Mouse (Mus musculus): ENCODE measurements around the gene 1700125H20Rik.

1700125H20Rik gene

DNA sequence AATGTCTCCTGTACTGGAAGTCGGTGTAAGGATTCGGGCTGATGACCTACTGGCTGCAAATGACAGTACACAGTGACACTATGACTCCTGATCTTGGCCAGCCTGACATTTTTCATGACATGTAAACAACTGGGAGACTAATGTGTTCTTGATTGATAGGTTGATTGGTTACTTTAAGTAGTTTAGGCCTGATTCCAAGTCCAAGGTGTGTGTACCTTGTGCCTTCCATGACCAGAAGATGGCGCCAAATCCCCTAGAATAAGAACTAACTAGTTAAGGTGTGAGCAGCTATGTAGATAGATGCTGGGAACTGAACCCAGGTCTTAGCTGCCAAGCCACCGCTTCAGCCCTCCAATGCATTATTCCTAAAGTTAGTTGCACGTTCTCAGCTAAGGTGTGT, 13.9 kb downstream of the 1700125H20Rik start:
- DNase-seq (ENCODE audit: low read depth, low spot score): peak; percentile 75

DNA sequence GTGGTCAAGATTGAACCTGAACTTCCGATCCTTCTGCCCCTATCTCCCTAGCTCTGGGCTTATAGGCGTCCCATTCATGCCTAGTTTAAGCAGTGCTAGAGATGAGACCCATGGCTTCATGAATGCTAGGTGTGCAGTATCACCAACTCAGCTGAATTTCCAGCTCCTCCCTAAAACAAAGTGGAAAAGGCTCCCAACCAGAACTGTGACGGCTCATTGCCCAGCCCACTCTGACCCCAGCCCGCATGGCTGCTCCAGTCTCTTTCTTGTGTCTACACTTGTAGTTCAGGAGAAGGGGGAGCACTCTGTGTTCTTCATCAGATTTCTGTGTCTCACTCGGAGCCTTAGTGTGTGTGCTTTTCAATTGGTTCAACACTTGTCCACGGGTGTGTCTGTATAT, 14.6 kb downstream of the 1700125H20Rik start:
- no peak for DNase-seq (ENCODE audit: low read depth, low spot score)

DNA sequence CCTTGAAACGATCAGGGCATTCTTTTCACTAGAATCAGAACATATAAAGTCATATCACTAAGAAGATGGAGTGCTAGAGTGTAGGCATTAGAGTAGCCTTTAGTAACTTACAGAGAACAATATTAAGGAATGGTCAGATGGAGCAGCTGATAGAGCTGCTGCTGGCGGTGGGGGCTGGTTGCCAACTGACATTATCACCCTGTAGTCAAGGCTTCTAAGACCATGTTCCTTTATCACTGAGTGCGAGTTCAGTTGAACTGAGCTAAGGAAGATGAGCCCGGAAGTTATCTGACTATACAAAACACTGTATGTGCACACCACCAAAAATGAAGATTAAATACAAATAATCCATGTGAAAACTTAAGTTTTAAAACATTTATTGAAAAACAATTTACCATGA, 18.9 kb downstream of the 1700125H20Rik start:
- DNase-seq (ENCODE audit: low read depth, low spot score): no peak

DNA sequence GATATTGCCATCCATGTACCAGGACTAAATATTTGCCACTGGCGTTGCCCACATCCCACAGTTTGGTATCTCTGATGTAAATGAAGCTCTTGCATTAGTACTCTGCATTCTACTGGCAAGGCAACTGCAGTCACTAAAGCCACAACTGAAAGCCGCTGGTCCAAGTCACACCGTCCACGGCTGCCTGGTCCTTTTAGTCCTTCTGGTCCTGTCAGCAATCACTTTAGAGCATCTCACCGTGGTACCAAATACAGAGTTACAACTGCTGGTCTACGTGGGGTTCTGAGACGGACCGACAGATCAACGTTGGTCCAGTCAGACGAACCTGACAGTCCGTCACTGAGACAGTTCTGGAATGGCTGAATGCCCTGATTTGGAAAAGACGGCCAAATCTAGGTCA, 20.5 kb downstream of the 1700125H20Rik start:
- no peak for DNase-seq (ENCODE audit: low read depth, low spot score)

DNA sequence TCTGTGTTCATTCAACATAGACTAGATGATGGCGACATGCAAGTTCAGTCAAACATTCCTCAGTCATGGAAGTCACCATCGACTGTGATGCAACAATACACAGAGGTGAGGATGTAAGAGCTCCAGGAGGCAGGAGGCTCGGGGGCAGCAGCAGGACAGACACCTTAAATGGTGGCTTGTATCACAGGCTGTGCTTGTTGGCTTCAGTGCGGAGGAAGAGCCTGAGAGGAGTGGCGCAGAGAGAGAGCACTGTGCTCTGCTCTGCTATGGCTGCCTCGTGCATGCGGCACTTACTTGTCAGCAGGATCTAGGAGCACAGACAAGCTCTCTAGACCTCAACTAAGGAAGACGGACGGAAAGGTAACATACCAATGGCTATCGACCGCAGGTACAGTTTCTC, 24.0 kb downstream of the 1700125H20Rik start:
- no peak for DNase-seq (ENCODE audit: low read depth, low spot score)

DNA sequence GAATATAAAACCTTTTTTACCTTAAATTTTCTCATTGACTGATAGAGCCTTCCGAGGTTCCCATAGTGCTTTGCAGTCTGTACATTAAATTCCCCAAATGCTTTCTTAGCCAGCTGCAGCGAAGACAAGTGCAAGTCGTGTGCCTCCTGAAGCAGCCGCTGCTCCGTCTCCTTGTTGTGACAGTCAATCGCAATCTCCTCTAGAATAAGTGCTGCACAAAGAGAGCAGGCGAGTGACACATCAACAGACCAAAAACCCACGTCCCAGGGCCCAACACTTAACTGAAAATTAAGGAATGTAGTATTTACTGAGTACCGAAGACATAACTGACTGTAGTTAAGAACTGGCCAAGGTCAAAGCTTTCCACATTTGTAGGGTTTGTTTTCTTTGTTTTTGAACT, 25.8 kb downstream of the 1700125H20Rik start:
- DNase-seq (ENCODE audit: low read depth, low spot score): no peak

DNA sequence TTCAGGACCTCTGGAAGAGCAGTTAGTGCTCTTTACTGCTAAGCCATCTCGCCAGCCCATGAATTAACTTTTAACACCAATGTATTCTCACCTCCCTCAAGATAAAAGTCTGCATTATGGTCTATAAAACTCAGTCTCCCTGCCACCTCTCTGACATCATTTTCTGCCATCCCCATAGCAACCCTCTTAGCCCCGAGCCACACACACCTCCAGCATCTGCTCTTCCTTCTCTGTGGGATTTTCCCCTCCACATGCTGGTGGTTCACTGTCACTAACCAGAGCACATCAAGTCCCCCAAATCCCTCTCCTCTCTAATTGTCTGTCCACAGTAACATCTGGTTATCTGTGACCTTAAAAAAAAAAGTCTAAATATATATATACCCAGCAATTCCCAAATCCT, 28.7 kb downstream of the 1700125H20Rik start:
- no peak for DNase-seq (ENCODE audit: low read depth, low spot score)

DNA sequence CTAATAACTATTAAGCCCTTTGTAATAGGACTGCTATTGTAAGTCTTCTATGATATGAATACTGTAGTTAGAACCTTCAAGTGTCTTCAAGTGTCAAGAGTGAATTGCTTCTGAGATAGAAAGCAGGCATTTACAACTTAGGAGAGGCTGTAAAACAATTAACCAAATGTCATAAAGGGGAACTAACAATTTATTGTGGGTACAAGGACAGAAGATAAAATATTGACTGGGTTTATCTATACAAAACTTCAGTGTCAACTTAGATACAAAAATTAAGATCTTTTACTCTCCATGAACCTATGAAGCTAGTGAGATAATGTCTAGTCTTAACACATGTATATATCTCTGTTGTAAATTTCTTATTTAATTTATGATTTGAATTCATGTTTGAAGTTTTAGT, 36.0 kb downstream of the 1700125H20Rik start:
- no peak for DNase-seq (ENCODE audit: low read depth, low spot score)

DNA sequence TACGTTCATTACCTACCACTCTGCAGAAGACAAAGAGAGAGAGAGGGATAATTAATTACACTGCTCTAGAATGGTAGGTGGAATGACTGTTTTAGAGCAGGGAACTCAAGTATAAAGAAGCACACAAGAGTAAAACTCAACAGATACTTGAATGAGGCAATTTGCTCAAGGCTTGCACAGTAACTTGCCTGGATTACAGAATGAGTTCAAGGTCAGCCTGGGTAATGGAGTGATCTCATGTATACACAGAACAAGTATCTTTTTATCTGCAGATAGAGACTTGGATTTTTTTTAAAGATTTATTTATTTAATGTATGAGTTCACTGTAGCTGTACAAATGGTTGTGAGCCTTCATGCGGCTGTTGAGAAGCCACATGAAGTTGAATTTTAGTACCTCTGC, 40.9 kb downstream of the 1700125H20Rik start:
- no peak for DNase-seq (ENCODE audit: low read depth, low spot score)

DNA sequence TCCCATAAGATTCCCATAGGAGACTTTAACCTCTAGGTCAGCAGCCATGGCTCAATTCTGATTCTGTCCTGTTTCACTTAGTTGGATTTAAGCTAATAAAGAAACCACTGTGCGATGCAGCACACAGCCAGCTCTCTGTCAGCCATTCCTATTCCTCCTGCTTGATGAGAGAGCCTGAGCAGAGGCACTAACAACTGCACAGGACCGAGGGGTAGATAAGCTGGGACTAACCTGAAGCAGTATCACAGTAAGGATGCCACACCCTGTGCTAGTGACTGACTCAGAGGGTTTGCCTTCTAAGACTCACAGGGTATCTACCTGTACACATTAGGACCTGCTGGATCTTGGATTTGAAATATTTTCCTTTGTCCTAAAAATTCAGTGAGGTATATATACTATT, 43.0 kb downstream of the 1700125H20Rik start:
- no peak for DNase-seq (ENCODE audit: low read depth, low spot score)

DNA sequence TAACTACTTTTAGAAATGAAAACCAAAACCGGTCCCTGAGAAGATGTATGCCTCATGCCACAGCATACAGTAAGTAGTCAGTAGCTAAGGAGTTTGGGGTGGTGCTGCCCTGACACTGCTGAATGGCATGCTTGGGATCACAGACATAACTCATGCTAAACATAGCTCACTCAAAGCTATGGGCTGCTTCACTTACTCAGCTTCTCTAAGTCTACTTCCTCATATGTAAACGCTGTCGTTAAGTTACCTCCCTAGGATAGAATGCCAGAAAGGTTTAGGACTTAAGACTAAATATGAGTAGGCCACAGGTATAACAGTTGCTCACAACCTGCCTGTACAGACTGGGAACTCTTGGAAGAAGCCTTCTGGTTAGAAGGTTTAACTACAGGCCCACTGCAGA, 44.5 kb downstream of the 1700125H20Rik start:
- DNase-seq (ENCODE audit: low read depth, low spot score): no peak

DNA sequence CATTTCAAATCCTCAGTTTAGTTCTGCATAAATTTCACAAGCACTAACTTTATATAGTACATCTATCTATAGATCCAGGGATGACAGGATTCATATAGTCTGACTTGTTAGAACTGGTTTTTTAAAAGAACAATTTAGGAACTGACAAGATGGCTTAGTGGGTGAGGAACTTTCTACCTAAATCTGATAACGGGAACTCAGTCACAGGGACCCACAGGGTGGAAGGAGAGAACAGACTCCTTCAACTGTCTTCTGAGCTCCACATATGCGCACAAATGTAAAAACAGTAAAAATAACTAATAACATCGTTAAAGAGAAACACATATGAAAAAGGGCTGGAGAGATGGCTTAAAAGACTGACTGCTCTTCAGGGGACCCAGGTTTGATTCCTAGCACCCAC, 48.8 kb downstream of the 1700125H20Rik start:
- no peak for DNase-seq (ENCODE audit: low read depth, low spot score)

DNA sequence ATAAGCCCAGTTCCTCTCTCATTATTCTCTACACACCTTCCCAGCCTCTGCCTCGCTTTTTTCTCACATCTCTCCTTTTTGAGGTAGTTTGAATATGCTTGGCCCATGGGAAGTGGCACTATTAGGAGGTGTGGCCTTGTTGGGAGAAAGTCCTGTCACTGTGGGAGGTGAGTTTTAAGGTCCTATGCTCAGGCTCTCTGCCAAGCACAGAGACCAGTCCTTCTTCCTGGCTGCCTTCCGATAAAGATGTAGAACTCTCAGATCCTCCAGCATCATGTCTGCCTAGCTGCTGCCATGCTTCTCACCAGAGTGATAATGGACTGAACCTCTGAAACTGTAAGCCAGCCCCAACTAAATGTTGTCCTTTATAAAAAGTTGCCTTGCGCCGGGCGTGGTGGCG, 52.4 kb downstream of the 1700125H20Rik start:
- no peak for DNase-seq (ENCODE audit: low read depth, low spot score)

DNA sequence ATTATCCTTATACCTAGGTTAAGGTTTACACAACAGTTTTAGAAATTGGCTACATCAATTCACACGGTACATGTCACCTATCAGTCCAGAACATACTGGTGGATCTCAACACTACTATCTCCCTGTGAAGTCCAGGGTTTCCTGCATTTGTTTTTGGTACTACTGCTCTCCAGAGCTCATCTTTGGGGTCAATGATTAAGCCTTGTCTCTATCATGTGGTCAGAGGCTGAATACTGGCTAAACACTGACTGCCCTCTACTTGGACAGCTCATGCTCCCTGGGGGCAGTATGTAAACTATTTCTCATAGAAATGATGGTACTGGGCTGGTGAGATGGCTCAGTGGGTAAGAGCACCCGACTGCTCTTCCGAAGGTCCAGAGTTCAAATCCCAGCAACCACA, 53.0 kb downstream of the 1700125H20Rik start:
- DNase-seq (ENCODE audit: low read depth, low spot score): no peak

All from c-Kit-negative CD71-positive TER-119-positive erythroid progenitor cells, embryonic 14.5 days (primary cell).